Mouse (Mus musculus) mature B cell (primary cell): ENCODE results near the gene Nipa2.

Source experiments
- in situ Hi-C: fragments of 300-500 bp; cut with MboI; formaldehyde crosslinking; loops from 2 replicates; pipeline ENCODE4 v1.14.3; 2019

Gene Nipa2

GRCm38 (mm10) chr7:55962004-55962908 is at the start of gene Nipa2:
Nipa2 (minus strand) TSS chr7:55962476.
- in situ Hi-C loops, result loop anchor here (10.0 kb wide), 1 partner anchor 83 kb away; no protein-coding TSS in a partner anchor

- in situ Hi-C loops, result no loop called here
These were observed 48.7 kb upstream of the Nipa2 start for GRCm38 (mm10) chr7:56011018-56011333.

GRCm38 (mm10) chr7:56010318-56011017 is 48.2 kb upstream of the Nipa2 start:
- in situ Hi-C loops, result no loop called here

- in situ Hi-C loops, result no loop called here
These were observed 36.7 kb upstream of the Nipa2 start for GRCm38 (mm10) chr7:55998997-55999396.

- in situ Hi-C loops, result no loop called here
These were observed 32.7 kb upstream of the Nipa2 start for GRCm38 (mm10) chr7:55995013-55995412.

GRCm38 (mm10) chr7:55991858-55992257 is 29.6 kb upstream of the Nipa2 start:
- in situ Hi-C loops, result no loop called here

GRCm38 (mm10) chr7:55991129-55991528 is 28.9 kb upstream of the Nipa2 start:
- in situ Hi-C loops, result no loop called here

GRCm38 (mm10) chr7:55986526-55987214 is 24.4 kb upstream of the Nipa2 start:
- in situ Hi-C loops, result no loop called here

GRCm38 (mm10) chr7:55984754-55985153 is 22.5 kb upstream of the Nipa2 start:
- in situ Hi-C loops, result no loop called here

GRCm38 (mm10) chr7:55983107-55983506 is 20.8 kb upstream of the Nipa2 start:
- in situ Hi-C loops, result no loop called here

GRCm38 (mm10) chr7:55982010-55982700 is 19.9 kb upstream of the Nipa2 start:
- in situ Hi-C loops, result no loop called here

GRCm38 (mm10) chr7:55981511-55981910 is 19.2 kb upstream of the Nipa2 start:
- in situ Hi-C loops, result no loop called here

- in situ Hi-C loops, result no loop called here
These were observed 12.2 kb upstream of the Nipa2 start for GRCm38 (mm10) chr7:55974429-55974828.

- in situ Hi-C loops, result loop anchor here (10.0 kb wide), 1 partner anchor 75 kb away; no protein-coding TSS in a partner anchor
These were observed 7.1 kb upstream of the Nipa2 start for GRCm38 (mm10) chr7:55969415-55969814.

- in situ Hi-C loops, result loop anchor here (10.0 kb wide), 1 partner anchor 76 kb away; no protein-coding TSS in a partner anchor
These were observed 6.1 kb upstream of the Nipa2 start for GRCm38 (mm10) chr7:55968258-55968901.

GRCm38 (mm10) chr7:55966866-55967460 is 4.7 kb upstream of the Nipa2 start:
- in situ Hi-C loops, result loop anchor here (10.0 kb wide), 1 partner anchor 78 kb away; no protein-coding TSS in a partner anchor

- in situ Hi-C loops, result loop anchor here (10.0 kb wide), 1 partner anchor 84 kb away; no protein-coding TSS in a partner anchor
These were observed 1.8 kb downstream of the Nipa2 start for GRCm38 (mm10) chr7:55960506-55960905.

GRCm38 (mm10) chr7:55959801-55960200 is 2.5 kb downstream of the Nipa2 start:
- in situ Hi-C loops, result loop anchor here (10.0 kb wide), 1 partner anchor 85 kb away; no protein-coding TSS in a partner anchor

- in situ Hi-C loops, result no loop called here
These were observed 4.4 kb downstream of the Nipa2 start for GRCm38 (mm10) chr7:55957916-55958315.

GRCm38 (mm10) chr7:55957178-55957577 is 5.1 kb downstream of the Nipa2 start:
- in situ Hi-C loops, result no loop called here

GRCm38 (mm10) chr7:55956054-55956453 is 6.2 kb downstream of the Nipa2 start:
- in situ Hi-C loops, result no loop called here
